Mouse (Mus musculus): ENCODE data around the gene Ints13.
"Not testable (repeated sequence)": the region's sequence is repeated elsewhere in the genome, so short reads cannot be mapped to it uniquely, and the experiment has no call there.

Gene Ints13

GRCm38 (mm10) chr6:146577310-146578109 lies at the start of gene Ints13:
Gene Ints13 (minus strand): TSS chr6:146577835.
- peak; percentile 98 to 99 for DNase-seq

- no peak for DNase-seq
These were observed 39.0 kb upstream of the Ints13 start for GRCm38 (mm10) chr6:146616670-146617069.

- DNase-seq, result no peak
These were observed 38.3 kb upstream of the Ints13 start for GRCm38 (mm10) chr6:146615891-146616290.

- DNase-seq, result no peak
These were observed 36.9 kb upstream of the Ints13 start for GRCm38 (mm10) chr6:146614541-146614940.

GRCm38 (mm10) chr6:146613907-146614306 lies 36.3 kb upstream of the Ints13 start:
- DNase-seq, result no peak

DNA sequence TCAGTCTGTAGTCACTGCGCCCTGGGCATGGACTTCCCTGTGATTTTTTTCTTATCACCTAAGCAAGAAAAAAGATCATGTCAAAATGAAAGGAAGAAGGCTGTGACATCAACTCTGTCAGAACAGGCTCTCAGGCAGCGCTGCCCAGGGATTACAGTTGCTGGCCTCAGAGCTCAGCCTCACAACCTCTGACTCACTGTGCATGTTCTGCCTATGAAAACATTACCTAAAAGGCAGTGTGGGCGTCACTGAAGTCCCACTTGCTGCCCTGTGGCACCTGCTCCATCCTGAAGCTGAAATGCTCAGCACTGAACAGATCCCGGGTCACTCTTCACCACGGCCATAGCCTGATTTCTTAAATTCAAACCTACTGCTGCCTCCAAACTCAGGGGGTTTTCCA lies 35.1 kb upstream of the Ints13 start:
- DNase-seq, result no peak

- DNase-seq, result no peak
These were observed 34.3 kb upstream of the Ints13 start for GRCm38 (mm10) chr6:146611897-146612296.

DNA sequence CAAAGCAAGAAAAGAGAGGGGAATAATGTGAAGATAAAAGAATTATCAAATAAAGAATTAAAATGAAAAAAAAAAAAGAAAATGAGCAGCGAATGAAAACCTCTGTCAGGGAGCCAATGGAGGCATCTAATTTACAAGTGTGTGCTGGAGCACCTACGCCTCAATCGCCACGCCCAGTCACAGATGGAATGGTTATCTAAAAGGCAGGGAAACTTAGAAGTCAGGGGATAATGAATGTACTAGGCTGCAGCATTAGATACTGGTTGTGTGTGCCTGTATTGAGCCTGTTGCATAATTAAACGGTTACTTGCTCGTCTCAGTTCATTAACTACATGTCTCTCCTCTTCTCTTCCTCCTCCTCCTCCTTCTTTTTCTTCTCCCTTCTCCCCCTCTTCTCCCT lies 33.8 kb upstream of the Ints13 start:
- no peak for DNase-seq

- no peak for DNase-seq
These were observed 26.0 kb upstream of the Ints13 start for GRCm38 (mm10) chr6:146603651-146604050.

DNA sequence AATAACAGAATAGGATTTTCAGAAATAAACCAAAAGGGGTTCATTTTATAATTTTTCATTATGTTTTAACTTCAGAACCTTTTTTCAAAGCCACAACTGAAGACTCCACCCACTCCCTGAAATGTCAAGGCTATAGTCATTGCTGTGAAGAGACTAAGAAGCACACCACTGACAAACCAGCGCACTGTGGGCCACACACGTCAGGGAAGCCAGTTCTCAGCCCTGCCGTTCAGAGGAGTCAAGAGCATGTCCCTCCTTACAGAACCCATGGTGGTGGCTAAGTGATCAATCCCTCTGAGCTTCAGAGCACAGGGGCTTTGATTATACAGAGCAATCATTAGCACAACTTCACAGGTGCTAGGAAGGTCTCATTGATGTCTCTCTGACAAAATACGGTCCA lies 25.0 kb upstream of the Ints13 start:
- DNase-seq, result no peak

- no peak for DNase-seq
These were observed 7.5 kb upstream of the Ints13 start for GRCm38 (mm10) chr6:146585134-146585533.

DNA sequence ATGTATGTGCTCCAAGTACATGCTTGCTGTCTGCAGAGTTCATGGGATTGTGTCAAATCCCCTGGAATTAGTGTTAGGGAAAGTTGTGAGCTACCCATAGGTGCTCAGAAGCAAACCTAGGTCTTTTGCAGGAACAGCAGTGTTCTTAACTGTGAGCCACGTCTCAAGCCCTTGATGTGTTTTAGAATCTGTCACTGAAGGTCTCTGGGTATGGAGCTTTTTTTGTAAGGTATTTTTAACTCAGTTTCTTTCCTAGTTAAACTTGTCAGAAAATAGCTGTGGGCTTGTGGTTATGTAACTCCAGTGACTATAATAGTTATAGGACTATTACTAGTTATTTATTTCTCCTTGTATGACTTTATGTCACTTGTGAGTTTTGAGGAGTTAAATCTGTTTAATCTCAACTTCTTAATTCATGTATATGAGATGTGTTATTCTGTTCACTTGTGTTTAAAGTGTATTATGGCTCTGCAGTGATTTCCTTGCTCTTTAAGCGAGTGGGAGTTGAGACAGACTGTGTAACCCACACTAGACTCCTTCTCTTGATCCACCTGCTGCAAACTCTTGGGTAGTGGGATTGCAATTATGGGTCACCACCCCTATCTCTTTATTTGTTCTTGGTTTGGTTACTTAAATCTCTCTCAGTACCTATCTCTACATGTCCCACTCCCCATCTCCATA lies 5.9 kb upstream of the Ints13 start:
- DNase-seq, result no peak

DNA sequence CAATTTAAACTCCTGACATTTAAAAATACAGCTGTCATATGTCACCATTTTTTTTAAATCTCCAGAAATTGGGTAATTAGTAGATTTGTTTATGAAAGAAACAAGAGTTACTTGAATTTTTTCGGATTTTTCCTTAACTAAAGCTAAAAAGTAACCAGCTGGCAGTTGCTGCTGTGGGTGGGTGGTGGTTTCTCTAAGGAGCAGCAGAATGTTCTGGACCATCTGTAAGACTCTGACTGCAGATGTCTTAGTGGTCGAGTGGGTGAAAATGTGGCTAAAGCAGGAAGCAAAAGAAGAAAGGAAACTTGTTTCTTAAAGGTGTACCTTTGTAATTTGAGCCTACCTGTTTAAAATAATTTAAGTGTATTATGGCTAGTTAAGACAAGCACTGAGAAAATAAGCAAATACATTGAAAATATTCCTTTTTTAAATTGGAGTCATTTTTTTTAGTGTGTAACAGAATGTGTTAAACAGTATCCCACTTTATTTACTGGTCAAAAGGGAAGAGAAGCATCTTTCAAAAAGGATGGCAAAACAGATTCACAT lies 2.8 kb upstream of the Ints13 start:
- no peak for DNase-seq

DNA sequence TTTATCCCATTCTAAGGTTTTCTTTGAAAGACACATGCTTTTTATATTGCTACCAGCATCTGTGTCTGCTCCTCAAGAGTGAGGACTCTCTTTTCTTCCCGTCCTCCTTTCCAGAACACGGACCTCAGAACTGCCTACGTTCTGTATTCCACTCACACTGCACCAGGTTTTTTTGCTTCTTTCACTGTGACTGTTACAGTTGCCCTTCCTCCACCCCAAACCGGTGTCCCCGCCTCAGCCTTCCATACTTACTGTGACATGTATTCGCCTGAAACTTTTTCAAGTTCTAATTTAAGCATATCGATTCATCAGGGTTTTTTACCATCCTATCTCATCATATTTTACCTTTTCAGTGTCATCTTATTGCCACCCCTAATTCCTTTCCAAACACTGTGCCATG lies 951 bp upstream of the Ints13 start:
- DNase-seq, result peak in 1 of 2 experiments; percentile 6

DNA sequence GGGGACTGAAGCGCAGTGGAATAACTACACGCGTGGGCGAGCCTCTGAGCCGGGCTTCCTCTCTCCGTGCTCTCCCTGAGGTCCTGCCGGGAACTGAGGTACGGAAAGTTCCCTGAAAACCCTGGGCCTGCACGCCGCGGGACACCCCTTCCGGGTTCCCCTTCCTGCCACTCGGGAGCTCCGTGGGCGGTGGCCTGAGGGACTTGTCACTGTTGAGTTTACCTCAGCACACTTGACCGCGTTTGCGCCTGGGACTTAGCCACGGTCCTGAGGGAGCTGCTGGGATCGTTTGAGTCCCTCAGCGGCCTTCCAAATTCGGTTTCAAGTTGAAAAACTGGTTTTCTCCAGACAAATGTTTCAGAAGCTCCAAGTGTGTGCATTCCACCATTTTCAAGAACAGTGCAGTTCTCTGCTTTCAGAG lies 486 bp upstream of the Ints13 start:
- peak; percentile 81 to 87 for DNase-seq

DNA sequence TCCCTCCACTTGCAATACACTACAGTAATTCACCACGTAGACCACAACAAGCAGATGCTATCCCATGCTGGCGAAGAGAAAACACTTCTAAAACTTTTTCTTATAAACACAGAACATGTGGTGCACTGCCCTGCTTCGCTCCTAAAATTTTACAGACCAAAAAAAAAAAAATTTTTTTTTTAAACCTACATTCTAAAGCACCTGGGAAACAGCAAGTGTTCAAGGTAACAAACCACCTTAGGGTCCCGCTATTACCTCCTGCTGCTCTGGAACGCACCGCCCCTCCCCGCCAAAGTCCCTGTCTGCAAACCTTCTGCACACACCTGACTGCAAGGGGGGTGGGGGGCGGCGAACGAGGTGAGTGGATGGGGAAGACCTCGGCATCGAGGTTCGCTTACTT lies 732 bp downstream of the Ints13 start, which contains the start of gene Fgfr1op2:
Fgfr1op2 (plus strand) TSS at position 301 of the 400 bp plus-strand sequence.
- no peak for DNase-seq

DNA sequence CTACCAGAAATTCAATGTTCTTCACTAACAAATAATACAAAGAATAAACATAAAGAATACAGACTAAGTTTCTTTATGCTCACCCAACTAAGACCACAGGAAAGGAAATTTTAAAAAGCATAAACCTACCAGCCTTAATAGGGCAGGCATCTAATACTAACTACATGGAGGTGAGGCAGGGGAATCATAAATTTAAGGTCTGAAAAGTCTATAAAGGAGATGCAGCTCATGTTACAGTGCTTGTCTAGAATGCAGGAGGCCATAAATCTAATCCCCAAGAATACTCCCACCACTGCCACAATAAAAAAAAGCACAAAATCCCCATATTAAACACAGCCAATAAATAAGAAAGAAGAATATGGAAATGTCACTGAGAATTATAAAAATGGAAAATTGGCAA lies 5.6 kb downstream of the Ints13 start:
- DNase-seq, result no peak

- not testable (repeated sequence) for DNase-seq
These were observed 15.2 kb downstream of the Ints13 start for GRCm38 (mm10) chr6:146562461-146562860.

DNA sequence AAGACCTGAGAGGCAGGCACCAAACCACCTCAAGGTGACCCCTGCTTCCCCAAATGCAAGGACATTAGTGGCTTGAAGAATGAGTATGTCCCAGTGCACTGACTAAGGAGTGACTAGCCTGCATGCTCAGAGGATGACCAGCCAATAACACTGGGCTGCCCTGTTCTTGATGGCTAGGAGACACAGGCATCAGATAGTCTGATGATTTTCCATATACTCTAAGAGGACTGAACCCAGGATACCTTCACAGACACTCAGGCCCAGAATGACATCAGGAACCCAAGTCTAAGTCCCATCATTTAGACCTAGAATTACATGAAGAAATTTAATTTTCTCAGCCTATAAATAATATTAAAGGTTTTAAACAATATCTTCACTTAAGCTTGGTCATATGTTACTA lies 26.3 kb downstream of the Ints13 start:
- no peak for DNase-seq

DNA sequence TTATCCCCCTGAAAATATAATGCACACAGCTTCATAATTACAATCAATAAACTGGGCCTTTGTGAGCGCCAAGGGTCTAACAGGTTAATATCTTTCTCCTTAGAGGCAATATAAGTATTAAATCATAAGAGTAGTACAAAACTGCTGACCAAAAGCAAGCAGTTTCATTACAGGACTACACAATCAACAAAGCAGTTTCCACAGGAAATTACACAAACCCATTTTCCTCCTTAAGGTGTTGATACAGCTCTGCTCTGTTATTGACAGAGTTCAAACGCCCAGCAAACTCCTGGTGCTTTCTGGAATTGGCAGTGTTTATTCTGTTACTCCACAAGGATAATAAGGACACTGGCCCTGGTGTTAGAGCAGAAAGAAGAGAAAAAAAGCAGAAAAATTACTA lies 27.2 kb downstream of the Ints13 start:
- no peak for DNase-seq

DNA sequence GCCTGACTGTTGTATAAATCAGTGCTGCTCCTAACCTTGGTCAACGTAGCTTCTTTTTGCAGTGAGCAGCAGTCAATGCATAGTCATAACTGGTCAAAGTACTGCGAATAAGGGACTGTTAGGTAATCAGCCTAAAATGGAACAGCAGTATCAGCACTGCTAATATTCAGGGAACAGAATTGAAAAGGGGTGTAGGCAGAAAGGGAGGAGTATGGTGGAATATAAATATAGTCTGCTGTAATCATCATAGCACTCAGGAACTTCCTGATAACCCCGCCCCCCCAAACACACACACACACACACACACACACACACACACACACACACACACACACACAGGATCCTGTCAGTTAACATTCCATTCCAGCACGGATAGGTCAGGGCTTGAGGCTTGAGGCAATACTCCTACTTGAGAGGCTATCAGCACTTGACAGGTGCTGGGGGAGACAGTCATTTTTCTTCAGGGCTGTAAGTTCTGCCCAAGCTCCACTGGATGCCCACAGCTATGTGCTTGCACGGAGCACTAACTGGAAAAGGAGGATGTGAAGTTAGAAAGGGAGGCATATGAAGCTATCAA lies 32.3 kb downstream of the Ints13 start:
- DNase-seq, result no peak

DNA sequence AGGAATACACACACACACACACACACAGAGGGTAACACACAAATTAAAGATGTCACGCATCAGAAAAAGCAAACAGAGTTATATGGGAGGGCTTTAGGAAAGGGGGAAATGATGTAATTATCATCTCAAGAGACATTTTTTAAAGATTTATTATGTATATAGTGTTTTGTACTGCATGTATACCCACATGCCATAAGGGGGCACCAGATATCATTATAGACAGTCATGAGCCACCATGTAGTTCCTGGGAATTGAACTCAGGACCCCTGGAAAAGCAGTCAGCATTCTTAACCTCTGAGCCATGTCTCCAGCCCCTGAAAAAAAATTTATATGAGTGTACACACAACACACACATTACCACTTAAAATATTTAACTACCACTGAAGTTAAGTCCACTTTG lies 33.0 kb downstream of the Ints13 start:
- no peak for DNase-seq

DNA sequence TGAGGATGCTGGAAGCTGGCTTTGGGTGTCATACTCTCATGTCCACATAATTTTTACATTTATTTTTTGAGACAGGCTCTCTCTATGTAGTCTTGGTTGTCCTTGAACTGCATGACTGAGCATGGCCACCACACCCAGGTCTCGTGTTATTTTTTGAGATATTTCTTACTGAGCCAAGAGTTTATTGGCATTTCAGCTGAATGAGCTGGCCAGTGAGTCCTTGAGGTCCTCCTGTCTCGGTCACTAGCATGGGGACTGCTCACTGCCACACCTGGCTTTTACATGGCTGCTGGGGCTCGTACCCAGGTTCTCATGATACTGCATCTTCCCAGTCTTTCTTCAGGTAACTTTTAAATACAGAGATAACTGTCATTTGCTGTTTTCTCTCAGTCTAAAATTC lies 37.2 kb downstream of the Ints13 start:
- DNase-seq, result no peak

DNA sequence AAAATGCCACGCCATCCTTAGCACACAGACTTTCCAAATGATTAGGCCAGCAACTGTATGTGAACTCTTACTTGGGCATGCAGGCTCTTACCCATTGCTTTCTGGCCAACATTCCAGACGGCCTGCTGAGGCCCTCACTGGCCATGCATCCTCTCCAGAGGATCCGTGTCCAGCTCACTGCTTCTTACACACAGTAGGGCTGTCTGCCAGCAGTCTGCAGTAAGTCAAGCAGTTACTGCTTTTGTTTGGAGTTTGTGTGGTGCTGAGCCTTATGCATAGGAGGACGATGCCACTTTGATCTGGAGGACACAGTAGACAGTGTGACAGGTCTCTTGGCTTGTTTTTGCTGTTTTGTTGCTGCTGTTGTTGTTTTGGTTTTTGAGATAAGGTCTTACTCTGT lies 39.0 kb downstream of the Ints13 start:
- peak; percentile 12 to 37 for DNase-seq
